Mouse (Mus musculus) lung, adult 2 months (tissue): Measurements from ENCODE around the gene Padi6.

Experiments
- CTCF ChIP-seq: fragments of 200-500 bp; IDR thresholded peaks from 2 replicates; pipeline ENCODE4 v1.5.1; 2011; ENCODE audit warnings: mild to moderate bottlenecking, low read length, control low read depth; ENCODE audit not compliant: insufficient read depth
- POLR2A ChIP-seq: fragments of 200-500 bp; IDR thresholded peaks from 2 replicates; pipeline ENCODE4 v1.6.1; 2011; ENCODE audit warnings: low read depth, mild to moderate bottlenecking, control low read depth, low read length, borderline replicate concordance; ENCODE audit errors: extremely low read depth

DNA sequence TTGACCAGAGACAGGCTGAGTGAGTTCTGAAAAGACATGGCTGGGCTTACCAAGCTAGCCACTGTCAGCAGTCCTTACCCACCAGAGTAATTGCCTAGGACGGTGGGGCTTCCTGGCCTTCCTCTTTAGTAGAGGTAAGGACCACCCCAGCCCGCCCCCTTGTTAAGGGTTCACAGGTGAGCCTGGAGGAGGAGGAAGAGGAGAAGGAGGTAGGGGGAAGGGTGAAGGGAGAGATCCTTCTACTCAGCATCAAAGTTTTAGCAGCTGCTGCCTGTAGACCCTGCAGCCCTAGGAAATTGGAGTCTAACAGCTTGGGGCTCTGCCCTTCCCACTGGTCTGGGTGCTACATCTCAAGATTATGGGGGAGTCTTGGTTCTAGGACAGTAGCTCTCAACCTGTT lies at the start of gene Padi6:
- TF ChIP-seq POLR2A (no peak), CTCF (no peak)
